Mouse (Mus musculus): ENCODE results near the gene Polr1d. TPM values are rescaled to one million over a fixed set of nuclear protein-coding genes. Genes with fewer than 3 reads are reported as not detected.

The Polr1d gene
- polyA plus RNA-seq (2015; fragmentation: Nextera tagmentation; extraction: Ambion mirVana) = 112 and 117 TPM in 2 replicates

DNA sequence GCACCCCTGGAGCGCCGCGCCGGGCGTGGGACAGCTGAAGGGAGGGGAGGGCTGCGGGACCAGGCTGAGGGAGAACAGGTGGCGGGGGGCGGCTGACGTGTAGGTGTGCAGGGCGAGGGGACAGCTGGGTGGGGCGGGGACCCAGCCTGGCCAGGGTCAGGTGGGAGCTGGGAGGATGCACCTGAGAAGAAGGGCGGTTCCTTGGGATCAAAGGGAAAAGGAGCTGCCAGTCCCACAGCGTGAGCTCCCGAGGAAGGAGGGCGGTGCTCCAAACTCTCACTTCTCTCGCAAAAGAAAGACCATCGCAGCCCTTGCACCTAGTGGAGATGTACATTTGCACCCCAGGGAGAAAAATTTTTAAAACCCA lies at the start of gene Polr1d:
Gene Polr1d, plus strand, starts transcription at position 252 of the 367 bp plus-strand sequence.

DNA sequence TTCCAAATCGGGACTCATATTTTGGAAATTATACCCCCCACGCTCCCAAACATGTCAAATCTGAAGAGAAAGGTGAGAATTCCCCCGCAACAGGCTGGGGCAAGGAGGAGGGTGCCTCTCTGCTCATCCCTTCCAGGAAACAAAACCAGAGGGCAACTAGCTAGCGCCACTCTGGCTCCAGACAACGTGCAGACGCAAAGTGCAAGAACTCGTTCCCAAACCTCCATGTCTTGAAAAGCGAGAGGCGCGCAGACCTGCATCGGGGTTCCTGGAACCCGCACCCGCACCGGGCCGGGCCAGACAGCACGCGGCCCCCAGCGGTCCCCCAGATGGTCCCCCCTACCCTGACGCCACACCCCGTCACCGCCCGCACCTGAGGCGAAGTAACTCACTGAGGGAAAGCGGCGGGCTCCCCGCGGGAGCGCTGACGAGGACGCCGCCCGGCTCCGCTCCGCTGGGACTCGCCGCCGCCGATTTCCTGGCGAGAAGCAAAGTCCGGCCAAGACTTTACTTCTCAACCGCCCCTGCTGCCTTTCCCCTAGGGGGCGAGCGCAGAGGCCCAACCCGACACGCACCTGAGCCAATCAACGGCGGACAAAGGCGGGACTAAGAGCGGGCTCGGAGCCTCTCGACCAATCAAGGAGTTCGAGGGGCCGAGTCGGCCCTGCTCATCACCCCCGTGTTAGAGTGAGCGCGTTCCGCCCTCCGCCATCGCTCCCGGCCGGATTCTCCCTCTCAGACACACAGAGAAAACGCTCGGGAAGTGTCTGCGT lies 638 bp upstream of the Polr1d start, which contains the start of gene Lnx2:
Gene Lnx2, minus strand, starts transcription at position 561 of the 773 bp plus-strand sequence.

Other genes with a start within 250 kb of the Polr1d start
- gene Rpl21, start 244.2 kb upstream of the Polr1d start, polyA plus RNA-seq (2015; fragmentation: Nextera tagmentation; extraction: Ambion mirVana) = 526 and 539 TPM in 2 replicates
- gene Rasl11a, start 232.0 kb upstream of the Polr1d start, polyA plus RNA-seq (2015; fragmentation: Nextera tagmentation; extraction: Ambion mirVana) = 17.4 and 22.7 TPM in 2 replicates
- gene Gtf3a, start 128.4 kb upstream of the Polr1d start, polyA plus RNA-seq (2015; fragmentation: Nextera tagmentation; extraction: Ambion mirVana) = 59.3 and 63.8 TPM in 2 replicates
- 14.4 and 16.7 TPM in 2 replicates for gene Mtif3, start 113.2 kb upstream of the Polr1d start, polyA plus RNA-seq (2015; fragmentation: Nextera tagmentation; extraction: Ambion mirVana)
- gene Lnx2, start 464 bp upstream of the Polr1d start, polyA plus RNA-seq (2015; fragmentation: Nextera tagmentation; extraction: Ambion mirVana) = 4.8 and 5.9 TPM in 2 replicates
- gene Gsx1, start 111.6 kb downstream of the Polr1d start, polyA plus RNA-seq (2015; fragmentation: Nextera tagmentation; extraction: Ambion mirVana) = not detected in 2 replicates
- 0.11 TPM in 1 of 2 replicates, not detected in the other for gene Pdx1, start 192.9 kb downstream of the Polr1d start, polyA plus RNA-seq (2015; fragmentation: Nextera tagmentation; extraction: Ambion mirVana)
- gene Cdx2, start 230.2 kb downstream of the Polr1d start, polyA plus RNA-seq (2015; fragmentation: Nextera tagmentation; extraction: Ambion mirVana) = not detected in 2 replicates
- not detected in 2 replicates for gene Urad, start 245.4 kb downstream of the Polr1d start, polyA plus RNA-seq (2015; fragmentation: Nextera tagmentation; extraction: Ambion mirVana)

Measured in spleen, postnatal 0 days (tissue).